Mouse (Mus musculus): ENCODE data around the gene Ankrd13b. TPM values are rescaled to one million over a fixed set of nuclear protein-coding genes. Genes with fewer than 3 reads are reported as not detected.

The Ankrd13b gene
- total and polyA plus RNA-seq, 3 experiments = 0.55 to 2.7 (median 1.7) TPM

- H3K4me3 ChIP-seq (replicated peaks in 1 of 3; ENCODE audit: low read depth in 2 of 3, low read length in 2 of 3, poor library complexity in 1 of 3) = no peak overlapping the region
- dilution Hi-C loops (cut with MboI; ENCODE audit: extremely low pct_ligation_motif_present, extremely low pct_unique_long_range_greater_than_20kb, low sequenced_read_pairs) (no loop called here), in situ Hi-C loops (cut with MboI; ENCODE audit: low pct_ligation_motif_present, low pct_unique_long_range_greater_than_20kb, low sequenced_read_pairs) (no loop called here)
- H3K4me1 ChIP-seq (ENCODE audit: control insufficient read depth in 1 of 2, insufficient read depth in 2 of 2) = peaks cover 6 to 33% of the 10 kb centered on the region in 2 experiments; a peak in 3 of 4 replicates
- no peaks in the 10 kb centered on the region for H3K36me3 ChIP-seq (replicated peaks in 1 of 2; ENCODE audit: control insufficient read depth in 1 of 2, insufficient read depth in 1 of 2, low read length in 1 of 2)
- no peak overlapping the region for H3K4me2 ChIP-seq (ENCODE audit: insufficient read depth, low read depth, poor library complexity, severe bottlenecking)
- H3K27ac ChIP-seq (ENCODE audit: insufficient read depth, low read depth) = no peak overlapping the region
- H3K9ac ChIP-seq (ENCODE audit: insufficient read depth, low read depth) = no peak overlapping the region
- peaks cover 49% of the 10 kb centered on the region for H3K27me3 ChIP-seq (replicated peaks)
- H3K79me2 ChIP-seq (replicated peaks; ENCODE audit: control insufficient read depth, extremely low read depth, insufficient read depth, poor library complexity, severe bottlenecking) = no peaks in the 10 kb centered on the region
- no peak for DNase-seq (ENCODE audit: extremely low read depth)
- H3K9me3 ChIP-seq (replicated peaks; ENCODE audit: low read length) = no peaks in the 10 kb centered on the region
- no peak for TF ChIP-seq UBTF (IDR thresholded peaks at IDR 0.05; ENCODE audit: low read depth, low read length)
- no peak for TF ChIP-seq EP300 (IDR thresholded peaks at IDR 0.05; ENCODE audit: low read length)
- TF ChIP-seq RAD21 (IDR thresholded peaks at IDR 0.05; ENCODE audit: low read depth, low read length) = no peak
- TF ChIP-seq POLR2AphosphoS2 (IDR thresholded peaks at IDR 0.05; ENCODE audit: low read depth, low read length) = no peak
- TF ChIP-seq MAX (IDR thresholded peaks at IDR 0.05; ENCODE audit: low read length) = no peak
These were observed 2.7 kb downstream of the Ankrd13b start for GRCm38 (mm10) chr11:77486798-77487197.

GRCm38 (mm10) chr11:77485229-77485628 lies 4.2 kb downstream of the Ankrd13b start:
- peaks cover 43% of the 10 kb centered on the region for H3K27me3 ChIP-seq (replicated peaks)
- H3K27ac ChIP-seq (ENCODE audit: insufficient read depth, low read depth) = no peak overlapping the region
- H3K4me1 ChIP-seq (ENCODE audit: control insufficient read depth in 1 of 2, insufficient read depth in 2 of 2) = peaks cover 6 to 17% of the 10 kb centered on the region in 2 experiments; a peak in 3 of 4 replicates
- in situ Hi-C loops (cut with MboI; ENCODE audit: low pct_ligation_motif_present, low pct_unique_long_range_greater_than_20kb, low sequenced_read_pairs) = no loop called here
- no peak for DNase-seq (ENCODE audit: extremely low read depth)
- H3K4me2 ChIP-seq (ENCODE audit: insufficient read depth, low read depth, poor library complexity, severe bottlenecking) = no peak overlapping the region
- no peak overlapping the region for H3K9ac ChIP-seq (ENCODE audit: insufficient read depth, low read depth)
- H3K4me3 ChIP-seq (replicated peaks in 1 of 3; ENCODE audit: low read depth in 2 of 3, low read length in 2 of 3, poor library complexity in 1 of 3) = no peak overlapping the region
- dilution Hi-C loops (cut with MboI; ENCODE audit: extremely low pct_ligation_motif_present, extremely low pct_unique_long_range_greater_than_20kb, low sequenced_read_pairs) = no loop called here
- TF ChIP-seq NRF1 (IDR thresholded peaks at IDR 0.05; ENCODE audit: low read depth, low read length) = no peak
- TF ChIP-seq MAZ (IDR thresholded peaks at IDR 0.05; ENCODE audit: low read depth, low read length) = no peak
- TF ChIP-seq POLR2A (IDR thresholded peaks at IDR 0.05; ENCODE audit: low read depth, low read length) = no peak
- TF ChIP-seq MXI1 (IDR thresholded peaks at IDR 0.05; ENCODE audit: low read depth, low read length) = no peak
- no peak for TF ChIP-seq EP300 (IDR thresholded peaks at IDR 0.05; ENCODE audit: low read length)
- TF ChIP-seq MEF2A (IDR thresholded peaks at IDR 0.05; ENCODE audit: borderline replicate concordance, low read depth, low read length) = no peak
- no peak for TF ChIP-seq POLR2AphosphoS2 (IDR thresholded peaks at IDR 0.05; ENCODE audit: low read depth, low read length)
- no peak for TF ChIP-seq RCOR1 (conservative IDR thresholded peaks at IDR 0.05; ENCODE audit: low read depth, low read length)
- no peak for TF ChIP-seq PAX5 (IDR thresholded peaks at IDR 0.05; ENCODE audit: low read length)
- TF ChIP-seq TBP (conservative IDR thresholded peaks at IDR 0.05; ENCODE audit: low read depth, low read length) = no peak
- no peak for TF ChIP-seq CHD1 (IDR thresholded peaks at IDR 0.05; ENCODE audit: low read depth, low read length)
- no peak for TF ChIP-seq USF1 (IDR thresholded peaks at IDR 0.05; ENCODE audit: low read depth, low read length)
- TF ChIP-seq SIN3A (IDR thresholded peaks at IDR 0.05; ENCODE audit: low read length) = no peak
- no peak for TF ChIP-seq ZKSCAN1 (IDR thresholded peaks at IDR 0.05; ENCODE audit: borderline replicate concordance, low read depth, low read length)
- no peak for TF ChIP-seq ELF1 (IDR thresholded peaks at IDR 0.05; ENCODE audit: low read depth, low read length)
- no peaks in the 10 kb centered on the region for H3K79me2 ChIP-seq (replicated peaks; ENCODE audit: control insufficient read depth, extremely low read depth, insufficient read depth, poor library complexity, severe bottlenecking)
- no peaks in the 10 kb centered on the region for H3K36me3 ChIP-seq (replicated peaks in 1 of 2; ENCODE audit: control insufficient read depth in 1 of 2, insufficient read depth in 1 of 2, low read length in 1 of 2)
- no peaks in the 10 kb centered on the region for H3K9me3 ChIP-seq (replicated peaks; ENCODE audit: low read length)
